Mouse (Mus musculus): ENCODE results near the gene BC004004.

BC004004 gene

GRCm38 (mm10) chr17:29323625-29324024 is 55.0 kb downstream of the BC004004 start:
- no peak for DNase-seq (ENCODE audit: low spot score)

GRCm38 (mm10) chr17:29325831-29326230 is 57.2 kb downstream of the BC004004 start:
- DNase-seq (ENCODE audit: low spot score) = no peak

- DNase-seq (ENCODE audit: low spot score) = no peak
Measured at GRCm38 (mm10) chr17:29326531-29327529, 58.2 kb downstream of the BC004004 start.

GRCm38 (mm10) chr17:29327691-29328090 is 59.1 kb downstream of the BC004004 start:
- DNase-seq (ENCODE audit: low spot score) = no peak

GRCm38 (mm10) chr17:29330221-29330620 is 61.6 kb downstream of the BC004004 start:
- DNase-seq (ENCODE audit: low spot score) = no peak

- DNase-seq (ENCODE audit: low spot score) = no peak
Measured at GRCm38 (mm10) chr17:29330671-29331410, 62.3 kb downstream of the BC004004 start.

- no peak for DNase-seq (ENCODE audit: low spot score)
Measured at GRCm38 (mm10) chr17:29332186-29332685, 63.6 kb downstream of the BC004004 start.

- DNase-seq (ENCODE audit: low spot score) = no peak
Measured at GRCm38 (mm10) chr17:29336266-29336990, 67.8 kb downstream of the BC004004 start.

- no peak for DNase-seq (ENCODE audit: low spot score)
Measured at GRCm38 (mm10) chr17:29337979-29338823, 69.6 kb downstream of the BC004004 start.

GRCm38 (mm10) chr17:29339170-29339768 is 70.7 kb downstream of the BC004004 start:
- no peak for DNase-seq (ENCODE audit: low spot score)

GRCm38 (mm10) chr17:29340406-29341261 is 72.0 kb downstream of the BC004004 start:
- DNase-seq (ENCODE audit: low spot score) = no peak

GRCm38 (mm10) chr17:29341591-29342003 is 73.0 kb downstream of the BC004004 start:
- DNase-seq (ENCODE audit: low spot score) = no peak

- peak; percentile 64 for DNase-seq (ENCODE audit: low spot score)
Measured at GRCm38 (mm10) chr17:29342010-29342910, 73.7 kb downstream of the BC004004 start.

- no peak for DNase-seq (ENCODE audit: low spot score)
Measured at GRCm38 (mm10) chr17:29343241-29343640, 74.7 kb downstream of the BC004004 start.

- no peak for DNase-seq (ENCODE audit: low spot score)
Measured at GRCm38 (mm10) chr17:29345272-29345671, 76.7 kb downstream of the BC004004 start.

- no peak for DNase-seq (ENCODE audit: low spot score)
Measured at GRCm38 (mm10) chr17:29346496-29347125, 78.0 kb downstream of the BC004004 start.

GRCm38 (mm10) chr17:29347126-29347644 is 78.6 kb downstream of the BC004004 start:
- DNase-seq (ENCODE audit: low spot score) = no peak

Measured in ovary, postnatal 36 days (tissue).